Mouse (Mus musculus): ENCODE data around the gene Mrps6. TPM values are rescaled to one million over a fixed set of nuclear protein-coding genes. Genes with fewer than 3 reads are reported as not detected.

Gene Mrps6
- polyA plus RNA-seq, 1 experiment from 2014 or later = 190 TPM

DNA sequence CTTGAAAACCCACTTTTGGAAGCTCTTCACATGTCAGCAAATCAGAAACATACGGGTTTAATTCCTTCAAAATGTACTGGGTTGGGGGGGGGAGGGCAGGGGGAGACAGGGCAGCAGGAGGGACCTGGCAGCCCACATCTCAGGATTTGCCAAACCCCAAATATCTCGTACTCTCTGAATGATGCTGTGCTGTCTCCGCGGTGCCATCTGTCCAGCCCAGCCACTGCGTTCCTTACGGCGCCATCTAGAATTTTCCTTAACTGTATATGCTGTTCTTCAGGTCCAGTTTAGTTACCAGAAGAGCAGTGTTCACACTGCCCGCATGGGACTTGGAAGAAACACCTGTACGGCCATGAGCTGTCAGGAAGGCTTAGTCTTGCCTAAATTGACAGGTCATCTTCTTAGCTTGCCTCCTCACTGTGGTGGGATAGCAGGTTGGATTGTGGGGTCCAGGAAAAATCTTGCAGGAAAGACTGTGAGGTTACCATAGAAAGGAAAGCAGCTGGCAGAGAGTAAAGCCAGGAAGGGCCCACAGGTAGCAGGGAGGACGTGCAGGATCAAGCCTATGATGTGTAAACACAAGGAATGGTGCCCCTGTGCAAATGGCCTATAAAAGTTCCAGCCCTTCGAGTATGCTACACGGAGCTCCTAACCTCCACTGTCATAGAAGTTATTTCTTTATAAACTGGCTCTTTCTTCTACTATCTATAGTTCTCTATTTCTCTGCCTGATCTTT, 89.7 kb downstream of the Mrps6 start:
- no peak for ATAC-seq (ENCODE audit: low read depth)
- no peak overlapping the region for H3K4me2 ChIP-seq (ENCODE audit: low read depth, low read length)
- no peak overlapping the region for H3K4me3 ChIP-seq (ENCODE audit: low read depth, low read length)
- H3K27me3 ChIP-seq (ENCODE audit: control insufficient read depth, insufficient read depth, low read length) = no peaks in the 10 kb centered on the region
- no peaks in the 10 kb centered on the region for H3K4me1 ChIP-seq (ENCODE audit: control insufficient read depth, insufficient read depth, low read length)
- no peak overlapping the region for H3K27ac ChIP-seq (ENCODE audit: low read depth, low read length)
- H3K36me3 ChIP-seq (ENCODE audit: control insufficient read depth, insufficient read depth, low read length) = no peaks in the 10 kb centered on the region
- H3K9me3 ChIP-seq (ENCODE audit: control insufficient read depth, low read length) = no peaks in the 10 kb centered on the region
- 89% methylated on average over 12 of the region's 12 CpGs for WGBS
- H3K9ac ChIP-seq (replicated peaks; ENCODE audit: low read depth, low read length) = no peak overlapping the region

DNA sequence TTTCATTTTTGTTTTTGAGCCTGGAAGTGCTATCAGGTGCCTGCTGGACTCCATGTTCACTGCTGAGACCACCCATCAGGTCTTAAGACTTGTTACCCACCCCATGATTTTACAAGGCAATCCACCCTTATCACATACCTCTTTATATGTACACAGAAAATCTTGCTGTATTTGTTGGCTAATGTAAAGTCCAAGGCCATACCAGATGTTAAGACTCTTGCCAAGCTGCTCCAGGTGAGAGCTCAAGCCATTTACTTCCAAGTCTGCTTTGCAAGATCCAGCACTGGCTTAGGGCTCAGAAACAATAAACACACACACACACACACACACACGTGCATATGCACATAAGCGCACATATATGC, 90.3 kb downstream of the Mrps6 start:
- Histone ChIP-seq H3K4me2 (ENCODE audit: low read depth, low read length) (no peak overlapping the region), H3K9ac (replicated peaks; ENCODE audit: low read depth, low read length) (no peak overlapping the region), H3K27me3 (ENCODE audit: control insufficient read depth, insufficient read depth, low read length) (no peaks in the 10 kb centered on the region), H3K36me3 (ENCODE audit: control insufficient read depth, insufficient read depth, low read length) (no peaks in the 10 kb centered on the region), H3K9me3 (ENCODE audit: control insufficient read depth, low read length) (no peaks in the 10 kb centered on the region), H3K27ac (ENCODE audit: low read depth, low read length) (no peak overlapping the region), H3K4me1 (ENCODE audit: control insufficient read depth, insufficient read depth, low read length) (no peaks in the 10 kb centered on the region), H3K4me3 (ENCODE audit: low read depth, low read length) (no peak overlapping the region)
- no peak for ATAC-seq (ENCODE audit: low read depth)
- 90% methylated on average over 2 of the region's 2 CpGs for WGBS

DNA sequence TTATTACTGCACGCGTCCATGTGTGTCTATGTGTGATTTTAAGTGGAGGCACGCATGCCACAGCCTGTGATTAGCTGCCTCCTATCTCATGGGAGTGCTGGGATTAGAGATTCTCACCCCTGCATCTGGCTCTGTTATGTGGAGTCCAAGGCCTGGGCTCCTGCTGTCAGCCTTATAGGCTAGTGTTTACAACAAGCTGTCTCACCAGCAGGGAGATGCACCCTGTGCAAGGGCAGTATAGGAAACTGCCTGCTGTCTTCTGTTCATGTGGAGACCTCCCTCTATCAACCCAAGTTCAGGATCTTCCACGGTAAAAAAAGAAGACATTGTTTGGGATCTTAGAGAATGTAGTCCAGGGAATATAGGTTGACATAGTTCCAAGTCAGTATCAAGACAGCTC, 92.9 kb downstream of the Mrps6 start:
- ATAC-seq (ENCODE audit: low read depth) = no peak
- Histone ChIP-seq H3K9ac (replicated peaks; ENCODE audit: low read depth, low read length) (no peak overlapping the region), H3K4me1 (ENCODE audit: control insufficient read depth, insufficient read depth, low read length) (no peaks in the 10 kb centered on the region), H3K36me3 (ENCODE audit: control insufficient read depth, insufficient read depth, low read length) (no peaks in the 10 kb centered on the region), H3K27me3 (ENCODE audit: control insufficient read depth, insufficient read depth, low read length) (no peaks in the 10 kb centered on the region), H3K27ac (ENCODE audit: low read depth, low read length) (no peak overlapping the region), H3K4me3 (ENCODE audit: low read depth, low read length) (no peak overlapping the region), H3K9me3 (ENCODE audit: control insufficient read depth, low read length) (no peaks in the 10 kb centered on the region), H3K4me2 (ENCODE audit: low read depth, low read length) (no peak overlapping the region)
- 37% methylated on average over 4 of the region's 4 CpGs for WGBS

DNA sequence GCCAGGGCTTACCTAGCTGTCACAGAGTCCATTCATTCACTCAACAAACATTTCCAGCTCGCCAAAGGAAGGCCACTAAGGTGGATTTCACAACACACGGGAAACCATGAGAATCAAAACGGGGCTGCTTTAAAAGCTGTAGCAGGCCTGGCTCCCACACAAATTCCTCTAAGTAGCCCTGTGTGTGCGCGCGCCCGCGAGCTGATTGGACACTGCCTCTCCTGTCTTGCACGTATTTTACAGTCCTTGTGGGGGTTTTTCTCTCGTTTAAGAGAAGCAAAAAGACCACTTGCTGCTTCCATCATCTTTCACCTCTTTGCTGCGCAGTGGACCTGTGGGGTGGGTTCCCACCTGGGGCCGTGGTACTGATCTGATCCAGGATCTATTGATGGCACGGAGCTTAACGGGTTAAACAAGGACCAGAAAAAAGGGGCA, 100.0 kb downstream of the Mrps6 start:
- H3K9me3 ChIP-seq (ENCODE audit: control insufficient read depth, low read length) = no peaks in the 10 kb centered on the region
- H3K4me3 ChIP-seq (ENCODE audit: low read depth, low read length) = peak overlapping the region; percentile 36
- no peaks in the 10 kb centered on the region for H3K27me3 ChIP-seq (ENCODE audit: control insufficient read depth, insufficient read depth, low read length)
- peaks cover 14% of the 10 kb centered on the region for H3K4me1 ChIP-seq (ENCODE audit: control insufficient read depth, insufficient read depth, low read length)
- peak overlapping the region; percentile 64 for H3K9ac ChIP-seq (replicated peaks; ENCODE audit: low read depth, low read length)
- peak; percentile 72 for ATAC-seq (ENCODE audit: low read depth)
- H3K27ac ChIP-seq (ENCODE audit: low read depth, low read length) = peak overlapping the region; percentile 81; the same call in 1 of the 2 replicates
- WGBS = 4% methylated on average over 14 of the region's 14 CpGs
- no peaks in the 10 kb centered on the region for H3K36me3 ChIP-seq (ENCODE audit: control insufficient read depth, insufficient read depth, low read length)
- H3K4me2 ChIP-seq (ENCODE audit: low read depth, low read length) = peak overlapping the region; percentile 63

DNA sequence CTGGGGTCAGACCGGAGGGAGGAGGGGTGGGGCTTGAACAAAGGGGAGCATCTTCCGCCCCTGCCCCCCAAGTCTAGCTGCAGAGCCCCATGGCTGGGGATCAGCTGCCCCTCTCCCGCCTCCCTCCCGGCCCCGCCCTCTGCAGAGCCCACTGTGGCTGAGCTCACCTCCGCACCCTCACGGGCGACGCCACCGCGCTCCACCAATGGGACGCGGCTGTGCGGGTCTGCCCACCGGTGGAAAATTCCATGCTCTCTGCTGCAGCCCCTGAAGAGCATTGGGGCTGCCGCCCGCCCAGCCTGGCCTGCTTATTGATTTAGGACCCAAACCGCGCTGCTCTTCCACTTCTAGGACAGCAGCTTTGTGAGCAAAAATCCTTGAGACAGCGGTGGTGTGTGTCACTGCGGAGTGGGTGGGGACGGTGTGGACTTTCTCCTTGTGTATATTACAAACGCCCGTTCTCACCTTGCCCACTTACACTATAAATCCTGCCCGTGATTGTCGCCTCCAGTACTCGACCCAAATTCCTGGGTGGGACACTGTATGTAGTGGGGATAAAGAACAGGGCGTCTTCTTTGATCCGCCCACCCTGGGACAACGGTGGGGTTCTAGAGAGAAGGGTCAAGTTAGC, 100.5 kb downstream of the Mrps6 start:
- H3K36me3 ChIP-seq (ENCODE audit: control insufficient read depth, insufficient read depth, low read length) = no peaks in the 10 kb centered on the region
- H3K4me1 ChIP-seq (ENCODE audit: control insufficient read depth, insufficient read depth, low read length) = peaks cover 14% of the 10 kb centered on the region
- H3K27me3 ChIP-seq (ENCODE audit: control insufficient read depth, insufficient read depth, low read length) = no peaks in the 10 kb centered on the region
- H3K27ac ChIP-seq (ENCODE audit: low read depth, low read length) = peak overlapping the region; percentile 81
- WGBS = 3% methylated on average over 29 of the region's 30 CpGs
- H3K9ac ChIP-seq (replicated peaks; ENCODE audit: low read depth, low read length) = peak overlapping the region; percentile 64
- ATAC-seq (ENCODE audit: low read depth) = peak; percentile 96
- peak overlapping the region; percentile 63 for H3K4me2 ChIP-seq (ENCODE audit: low read depth, low read length)
- peak overlapping the region; percentile 36 for H3K4me3 ChIP-seq (ENCODE audit: low read depth, low read length)
- no peaks in the 10 kb centered on the region for H3K9me3 ChIP-seq (ENCODE audit: control insufficient read depth, low read length)

DNA sequence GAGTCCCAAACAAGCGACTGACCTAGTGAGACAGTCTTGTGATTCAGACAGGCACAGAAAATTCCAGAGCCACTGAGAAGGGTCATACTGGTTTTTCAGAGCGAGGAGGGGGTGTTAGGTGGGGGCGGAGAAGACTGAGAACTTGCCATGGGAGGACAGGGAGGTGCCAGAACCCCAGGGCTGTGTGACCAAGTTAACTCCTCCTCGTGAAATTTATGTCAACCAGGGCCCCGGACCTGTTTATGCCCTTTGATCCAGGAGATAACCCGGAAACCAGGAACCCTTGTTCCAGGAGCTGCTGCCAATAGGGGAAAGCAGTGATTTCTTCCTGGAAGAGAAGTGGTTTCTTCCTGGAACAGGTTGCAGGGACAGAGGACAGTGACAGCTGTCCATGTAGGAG, 101.0 kb downstream of the Mrps6 start:
- ATAC-seq (ENCODE audit: low read depth) = no peak
- Histone ChIP-seq H3K27ac (ENCODE audit: low read depth, low read length) (peak overlapping the region; percentile 81), H3K36me3 (ENCODE audit: control insufficient read depth, insufficient read depth, low read length) (no peaks in the 10 kb centered on the region), H3K4me3 (ENCODE audit: low read depth, low read length) (peak overlapping the region; percentile 36), H3K9ac (replicated peaks; ENCODE audit: low read depth, low read length) (peak overlapping the region; percentile 64), H3K9me3 (ENCODE audit: control insufficient read depth, low read length) (no peaks in the 10 kb centered on the region), H3K4me2 (ENCODE audit: low read depth, low read length) (peak overlapping the region; percentile 63), H3K4me1 (ENCODE audit: control insufficient read depth, insufficient read depth, low read length) (peaks cover 14% of the 10 kb centered on the region), H3K27me3 (ENCODE audit: control insufficient read depth, insufficient read depth, low read length) (no peaks in the 10 kb centered on the region)
- WGBS = 40% methylated on average over 6 of the region's 6 CpGs

Other genes with a start within 250 kb of the Mrps6 start
- gene Gm49711, start within 50 bp of the Mrps6 start, polyA plus RNA-seq (2014; fragmentation: Nextera tagmentation; extraction: Ambion mirVana) = 0.56 and 0.73 TPM in 2 replicates
- gene Slc5a3, start 52 bp downstream of the Mrps6 start, polyA plus RNA-seq (2014; fragmentation: Nextera tagmentation; extraction: Ambion mirVana) = 28.5 and 30.6 TPM in 2 replicates
- gene Kcne2, start 234.1 kb downstream of the Mrps6 start, polyA plus RNA-seq (2014; fragmentation: Nextera tagmentation; extraction: Ambion mirVana) = 0.15 and 0.24 TPM in 2 replicates
- 58.0 and 62.9 TPM in 2 replicates for gene Smim11, start 243.0 kb downstream of the Mrps6 start, polyA plus RNA-seq (2014; fragmentation: Nextera tagmentation; extraction: Ambion mirVana)

All from neural tube, embryonic 14.5 days (tissue).